In genomic region chr11:34532131-34532530, GRCm38 (mm10) we compare ENCODE assay signal across 12 mouse cellular contexts.
"Had no signal": no experiment of that assay in that cellular context is flagged by ENCODE, and none has a peak within 500 bp of the region (broad histone marks: within the 10 kb centered on the region; RNA-seq: fewer than 3 reads in every experiment).

No protein-coding gene starts in this region.

- DNase-seq: left cerebral cortex, postnatal 4 days; liver; liver, embryonic 13.5 days; liver, postnatal 0 days; lung, adult 18-20 months; lung, adult 2 months; lung, embryonic 14.5 days; lung, postnatal 10 days; lung, postnatal 14 days; lung, postnatal 36 days; lung, postnatal 4 days; midbrain, embryonic 14.5 days had no signal
